Mouse (Mus musculus): ENCODE results near the gene Dusp13.

DNA sequence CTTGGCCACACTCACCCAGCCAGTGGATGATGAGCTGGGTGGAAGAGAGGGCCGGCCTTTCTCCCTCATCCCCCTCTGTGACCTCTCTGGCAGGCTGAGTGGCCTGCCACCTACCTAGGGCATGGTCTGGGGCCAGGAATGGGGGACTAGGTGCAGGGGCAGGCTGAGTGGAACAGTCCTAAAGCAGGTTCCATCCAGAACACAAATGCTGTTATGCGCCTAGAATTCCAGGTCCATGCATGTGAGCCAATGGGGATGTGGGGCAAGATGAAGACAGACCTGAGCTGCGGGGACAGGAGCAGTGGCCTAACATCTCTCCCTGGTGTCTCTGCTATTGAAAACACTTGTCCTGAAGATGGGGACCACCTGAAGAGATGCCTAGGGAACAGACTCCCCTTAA is 9.7 kb downstream of the Dusp13 start:
- TF ChIP-seq CTCF (conservative IDR thresholded peaks at IDR 0.05; ENCODE audit: low read length) (no peak), NANOG (IDR thresholded peaks at IDR 0.05; ENCODE audit: borderline replicate concordance, low read length) (no peak)
